Mouse (Mus musculus): ENCODE data around the gene Rpp30.

Gene Rpp30

DNA sequence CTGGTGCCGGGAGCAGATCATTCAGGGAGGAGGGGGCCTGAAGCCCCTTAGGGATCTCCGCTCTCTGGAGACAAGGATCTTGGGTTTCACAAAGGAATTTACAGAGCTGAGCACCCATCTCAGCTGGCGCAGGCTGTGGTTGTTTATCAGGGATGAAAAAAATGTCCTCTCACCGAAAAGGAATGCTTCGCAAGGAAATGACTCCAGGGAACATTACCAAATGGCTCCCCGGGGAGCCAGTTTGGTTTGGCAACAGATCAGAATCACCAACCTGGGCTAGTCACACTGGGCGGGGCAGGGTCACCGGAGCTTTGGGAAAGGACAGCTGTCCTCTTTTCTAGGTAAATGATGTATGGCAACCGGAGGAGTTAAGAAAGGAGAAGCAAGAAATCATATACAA lies 45.7 kb downstream of the Rpp30 start:
- DNase-seq, result peak; percentile 36 to 40

DNA sequence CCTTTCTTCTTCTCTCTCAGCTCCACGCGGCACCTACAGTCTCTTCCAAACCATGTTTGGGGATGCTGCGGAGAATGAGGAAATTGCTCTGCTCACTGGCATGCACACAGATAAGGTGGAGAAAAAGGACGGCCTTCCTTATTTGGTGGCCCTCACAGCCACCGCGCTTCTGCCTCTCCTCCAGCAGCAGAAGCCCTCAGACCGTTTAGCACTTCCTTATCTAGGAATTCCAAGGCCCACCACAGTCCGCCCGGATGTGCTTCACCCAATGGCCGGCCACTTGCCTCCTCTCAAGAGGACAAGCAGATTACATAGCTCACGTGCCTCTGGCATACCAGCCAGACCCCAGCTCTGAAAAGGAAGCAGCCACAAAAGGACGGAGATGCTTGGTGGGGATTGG lies 46.1 kb downstream of the Rpp30 start:
- no peak for DNase-seq

DNA sequence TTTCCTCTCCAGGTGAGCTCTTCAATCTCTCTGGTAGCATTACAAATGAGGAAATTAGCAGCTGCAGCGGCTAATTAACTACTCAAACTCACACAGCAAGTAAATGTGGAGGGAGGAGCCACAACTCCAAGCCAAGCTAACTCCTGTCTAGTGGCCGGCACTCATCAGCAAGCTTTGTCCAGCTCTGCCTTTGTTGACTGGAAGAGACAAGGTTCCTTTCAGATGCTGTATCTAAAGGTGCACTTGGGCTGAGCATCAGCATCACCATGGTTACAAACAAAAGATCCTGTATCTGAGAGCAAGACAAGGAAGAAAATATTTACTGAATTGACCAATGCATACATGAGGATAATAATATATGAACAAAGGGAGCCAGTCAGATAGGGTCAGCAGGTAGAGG lies 46.7 kb downstream of the Rpp30 start:
- DNase-seq, result no peak

DNA sequence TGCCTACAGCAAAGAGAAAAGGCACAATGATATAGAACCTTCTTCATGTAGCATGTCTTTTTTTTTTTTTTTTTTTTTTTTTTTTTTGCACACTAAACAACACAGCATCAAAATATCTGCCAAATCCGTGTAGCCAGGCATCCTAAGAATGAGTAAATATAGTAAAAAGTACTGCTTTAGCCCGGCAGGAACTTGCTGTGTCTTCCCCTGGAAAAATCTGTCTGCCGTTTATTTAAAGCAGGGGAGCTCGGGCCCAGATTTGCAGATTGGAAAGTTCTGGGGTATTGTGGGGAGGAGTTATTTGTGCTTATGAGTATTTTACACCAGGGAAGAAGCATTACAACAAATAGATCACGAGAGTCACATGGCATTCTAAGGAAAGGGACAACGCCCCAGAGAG lies 48.5 kb downstream of the Rpp30 start:
- no peak for DNase-seq

DNA sequence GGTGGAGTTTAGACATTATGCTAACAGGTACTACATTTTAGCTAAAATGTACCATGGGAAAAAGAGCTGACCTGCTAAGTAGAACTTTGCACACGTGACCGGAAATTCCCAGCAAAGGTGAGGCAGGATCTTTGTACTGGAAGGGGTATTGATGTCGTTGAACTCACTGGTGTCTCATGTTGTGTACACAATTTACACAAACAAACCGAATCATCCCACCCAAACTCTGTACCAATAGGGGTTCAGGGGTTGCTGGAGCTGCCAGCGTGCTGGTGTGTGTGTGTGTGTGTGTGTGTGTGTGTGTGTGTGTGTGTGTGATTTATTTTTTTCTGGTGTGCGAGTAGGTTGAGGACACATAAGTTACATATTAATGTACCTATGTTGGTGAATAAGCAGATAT lies 49.5 kb downstream of the Rpp30 start:
- DNase-seq, result no peak

DNA sequence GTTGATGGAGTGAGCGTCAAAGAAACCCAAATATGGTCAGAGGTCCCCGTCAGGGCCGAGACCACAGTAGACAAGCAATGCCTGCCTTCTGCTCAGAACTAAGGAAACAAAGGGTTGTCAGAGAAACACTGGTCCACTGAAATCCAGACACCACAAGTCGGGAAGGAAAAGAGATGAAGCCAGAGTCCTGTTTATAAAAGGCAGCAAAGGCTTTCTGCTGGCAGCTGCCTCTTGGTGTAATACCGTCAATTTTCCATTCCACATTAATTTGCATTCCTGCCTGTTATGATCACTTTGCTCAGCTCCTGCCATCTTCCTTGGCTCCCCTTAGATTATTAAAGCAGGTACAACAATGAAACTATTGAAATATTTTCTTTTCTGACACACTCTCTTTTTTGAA lies 50.2 kb downstream of the Rpp30 start:
- no peak for DNase-seq

DNA sequence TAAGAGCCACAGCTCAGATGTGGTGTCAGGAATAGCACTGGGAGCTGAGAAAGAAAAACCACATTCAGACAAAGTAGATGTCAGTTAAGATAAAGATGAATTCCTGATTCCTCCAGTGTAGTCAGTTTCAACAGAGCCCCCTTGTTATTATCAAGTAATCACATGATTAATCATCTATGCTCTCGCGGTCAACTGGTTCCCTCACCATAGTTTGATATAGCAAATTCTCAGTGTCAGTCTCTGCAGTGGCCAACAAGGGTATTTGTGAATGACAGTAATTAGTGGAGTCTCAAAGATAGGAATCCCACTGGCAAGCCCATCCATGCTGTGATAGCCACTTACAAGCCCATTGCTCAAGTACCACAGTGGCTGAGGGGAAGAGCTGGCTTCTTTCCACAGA lies 60.1 kb downstream of the Rpp30 start:
- no peak for DNase-seq

DNA sequence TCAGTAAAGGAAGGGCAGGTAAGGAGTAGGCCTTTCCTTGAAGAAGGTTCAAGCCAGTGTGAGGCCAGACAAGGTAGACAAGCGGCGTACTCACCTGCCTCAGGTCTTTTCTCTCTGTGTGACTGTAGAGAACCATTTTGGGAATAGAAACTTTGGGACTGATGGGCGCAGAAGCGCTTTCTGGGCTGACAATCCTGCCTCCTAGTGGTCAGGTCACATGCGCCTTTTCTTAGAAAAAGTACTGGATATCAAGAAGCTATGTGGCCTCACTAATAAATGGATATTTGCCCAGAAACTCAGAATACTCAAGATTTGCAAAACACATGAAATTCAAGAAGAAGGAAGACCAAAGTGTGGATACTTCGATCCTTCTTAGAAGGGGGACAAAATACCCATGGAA lies 65.1 kb downstream of the Rpp30 start:
- DNase-seq, result no peak

DNA sequence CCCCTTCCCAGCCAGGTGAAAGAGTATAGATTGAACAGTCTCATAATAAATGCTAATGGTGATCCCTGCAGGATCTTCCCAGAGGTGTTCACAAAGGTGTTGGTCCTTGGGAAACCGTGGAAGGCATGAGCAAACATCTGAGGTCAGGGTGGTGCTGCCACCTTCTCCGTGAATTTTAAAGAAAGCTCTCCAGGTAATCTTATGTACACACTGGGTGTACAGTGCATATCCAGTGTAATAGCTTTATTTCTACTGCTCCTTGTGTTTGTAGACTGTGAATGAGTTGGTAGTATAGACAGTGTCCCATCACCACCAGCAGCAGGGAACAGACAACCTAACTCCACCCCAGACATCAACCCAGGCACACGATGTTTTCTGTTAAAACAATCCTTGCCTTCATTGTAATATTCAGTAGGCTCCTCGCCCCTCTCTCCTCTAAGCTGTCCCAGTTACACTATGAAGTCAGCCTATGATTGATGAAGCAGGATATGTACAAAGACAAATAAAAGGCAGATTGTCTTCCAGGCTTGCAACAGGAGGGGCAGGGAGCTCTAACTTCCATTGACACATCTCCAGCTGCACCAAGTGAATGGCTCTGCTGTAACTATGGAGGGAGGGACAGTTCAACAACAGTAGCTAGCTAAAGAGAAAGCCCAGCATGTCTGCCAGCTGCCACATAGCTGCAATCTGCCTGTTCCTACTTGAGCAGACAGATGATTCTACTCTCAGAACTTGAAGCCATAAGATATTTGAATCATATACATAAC lies 66.9 kb downstream of the Rpp30 start:
- no peak for DNase-seq

All from kidney, adult 8-10 months (tissue).